Mouse (Mus musculus): ENCODE results near the gene Gdf11.
A peak's percentile ranks its signal among the peaks of the same experiment; 100 is the strongest.

Gdf11 gene

DNA sequence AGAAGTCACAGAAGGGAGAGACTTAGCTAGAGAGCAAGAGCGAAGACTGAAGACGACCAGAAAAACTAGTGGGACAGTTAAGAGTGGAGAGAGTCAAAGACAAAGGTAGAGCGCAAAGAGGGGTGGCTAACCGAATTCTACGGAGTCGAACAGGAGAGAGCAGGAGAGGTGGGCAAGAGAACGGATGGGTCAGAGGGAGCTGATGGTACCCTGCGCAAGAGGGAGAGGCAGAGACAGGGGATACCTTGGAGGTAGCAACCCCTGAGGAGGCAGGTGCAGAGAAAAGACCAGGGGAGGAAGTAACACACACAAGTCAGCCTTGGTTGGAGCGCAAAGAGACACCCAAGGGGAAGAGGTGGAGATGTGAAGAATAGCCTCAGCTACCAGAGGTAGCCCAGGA, 728 bp upstream of the Gdf11 start:
- no peak for DNase-seq

DNA sequence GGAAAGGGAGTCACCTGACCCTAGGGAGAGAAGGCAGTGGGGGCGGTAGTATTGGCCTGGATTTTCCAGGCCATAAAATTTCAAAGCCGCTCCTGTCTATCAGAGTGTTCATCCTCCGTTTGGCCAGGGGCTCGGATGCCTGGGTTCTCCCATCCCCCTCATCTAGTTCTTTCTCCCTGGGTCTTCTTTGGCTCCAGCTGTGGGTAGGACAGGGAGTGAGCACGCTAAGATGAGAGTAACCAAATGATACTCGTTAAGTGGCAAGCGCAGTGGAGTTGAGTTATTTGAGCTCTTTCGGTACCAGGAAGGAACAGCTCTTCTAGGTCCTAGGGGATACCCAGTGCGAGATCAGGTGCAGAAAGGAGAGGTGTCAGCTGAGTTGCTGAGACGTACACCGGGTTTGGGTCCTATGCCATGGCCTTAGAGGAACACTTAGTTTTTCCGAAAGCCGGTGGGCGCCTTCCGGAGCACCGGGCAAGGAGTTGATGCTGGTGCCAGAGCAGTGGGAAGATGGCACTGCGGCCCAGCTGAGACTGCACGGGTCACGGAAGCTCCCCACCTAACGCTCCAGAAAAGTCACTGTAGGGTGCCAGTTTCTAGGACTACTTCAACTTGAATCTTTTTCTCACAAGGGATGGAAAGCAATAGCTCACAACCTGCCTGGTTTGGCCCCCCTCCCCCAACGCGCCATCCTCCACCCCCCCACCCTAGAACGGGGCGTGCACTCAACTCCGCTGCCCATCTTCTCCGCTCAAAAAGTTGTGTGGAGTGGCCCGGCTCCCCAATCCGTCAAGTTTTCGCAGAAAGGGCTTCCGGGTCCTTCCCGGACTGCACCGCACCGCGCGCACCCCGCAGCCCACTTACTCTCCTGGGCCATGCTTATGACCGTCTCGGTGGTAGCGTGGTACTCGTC, 879 bp downstream of the Gdf11 start:
- peak in 1 of 2 experiments; percentile 37 for DNase-seq

DNA sequence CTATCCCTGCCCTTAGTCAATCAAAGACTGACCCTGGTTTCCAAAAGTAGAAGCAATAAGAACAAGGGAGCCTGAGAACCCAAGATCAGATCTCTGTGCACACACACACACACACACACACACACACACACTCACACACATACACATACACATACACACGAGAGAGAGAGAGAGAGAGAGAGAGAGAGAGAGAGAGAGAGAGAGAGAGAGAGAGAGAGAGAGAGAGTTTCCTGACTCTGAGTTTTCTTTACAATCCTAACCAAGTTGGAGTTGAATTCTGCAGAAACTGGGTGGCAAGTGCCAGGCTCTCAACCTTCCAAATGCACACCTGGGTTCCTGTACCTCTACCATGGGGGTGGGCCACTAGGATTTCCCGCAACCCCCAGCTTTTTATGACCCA, 1.7 kb downstream of the Gdf11 start:
- DNase-seq = no peak

DNA sequence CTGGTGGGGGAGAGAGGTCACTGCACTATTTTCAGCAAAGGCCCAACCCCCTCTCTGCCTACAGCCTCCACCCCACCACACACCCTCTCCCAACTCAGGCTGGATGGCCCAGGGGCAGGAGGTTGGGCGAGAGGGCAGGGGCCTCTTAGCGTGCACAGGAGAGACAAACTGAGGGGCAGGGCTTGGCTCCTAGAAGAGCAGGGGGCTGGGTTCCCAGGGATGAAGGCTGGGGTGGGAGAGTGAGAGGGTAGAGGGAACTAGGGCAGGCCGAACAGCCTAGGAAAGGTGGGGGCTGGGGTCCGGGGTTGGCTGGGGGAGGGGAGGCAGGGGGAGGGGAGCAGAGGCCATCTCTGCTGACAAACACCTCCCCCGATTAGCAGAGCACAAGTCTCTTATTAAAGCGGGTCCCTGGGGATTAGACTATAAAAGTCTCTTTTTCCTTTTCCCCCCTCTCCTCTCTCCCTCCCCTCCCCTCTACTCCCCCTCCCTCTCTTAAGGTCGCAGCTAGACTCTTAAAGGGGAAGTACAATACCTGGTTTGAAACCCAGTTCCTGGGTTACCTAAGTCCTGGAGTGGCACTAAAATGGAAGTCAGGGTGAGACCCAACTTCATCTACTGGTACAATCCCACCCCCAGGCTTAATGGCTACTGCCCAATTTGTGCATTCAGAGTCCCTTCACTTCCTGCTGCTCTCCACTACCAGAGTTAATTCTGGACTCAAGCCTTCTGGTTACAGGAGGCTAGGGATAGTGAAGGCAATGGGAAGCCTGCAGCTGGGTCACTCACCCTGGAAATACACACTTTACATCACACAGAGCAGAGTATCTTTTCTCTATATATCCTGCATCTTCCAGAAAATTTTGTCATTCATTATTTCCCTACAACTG, 2.3 kb downstream of the Gdf11 start:
- no peak for DNase-seq

DNA sequence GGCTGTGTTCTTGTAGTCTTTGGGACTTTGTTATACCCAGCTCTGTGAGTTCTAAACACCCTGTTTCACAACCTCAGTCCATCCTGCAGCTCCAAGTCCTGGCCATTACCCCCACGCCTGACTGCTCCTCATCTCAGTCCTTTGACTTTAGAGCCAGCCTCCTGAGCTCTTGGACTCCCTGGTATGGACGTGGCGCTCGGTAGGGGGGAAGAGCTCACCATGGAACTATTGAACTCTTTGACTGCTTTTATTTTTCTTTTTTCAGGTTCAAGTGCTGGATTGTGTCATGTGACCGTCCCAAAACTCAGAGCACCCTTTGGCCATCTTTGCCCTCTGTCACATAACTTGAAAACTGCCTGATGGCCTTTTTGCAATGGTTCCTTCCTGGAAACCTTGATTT, 9.5 kb downstream of the Gdf11 start:
- no peak for DNase-seq

DNA sequence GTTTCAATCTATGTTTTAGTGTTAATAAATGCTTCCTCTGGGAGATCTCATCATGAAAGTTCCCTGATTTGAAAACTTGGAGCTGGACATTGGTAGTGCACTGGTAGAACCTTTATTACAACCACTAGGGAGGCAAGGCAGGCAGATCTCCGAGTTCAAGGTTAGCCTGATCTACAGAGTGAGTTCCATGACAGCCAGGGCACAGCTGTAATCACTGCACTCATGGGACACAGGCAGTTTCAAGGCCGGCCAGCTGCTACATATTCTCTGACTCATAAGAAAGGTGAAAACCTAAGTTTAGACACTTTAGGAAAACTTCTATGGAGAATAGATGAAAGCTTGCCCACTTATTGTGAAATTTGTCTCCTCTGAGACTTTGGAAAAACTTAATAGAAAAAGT, 12.7 kb downstream of the Gdf11 start:
- no peak for DNase-seq

DNA sequence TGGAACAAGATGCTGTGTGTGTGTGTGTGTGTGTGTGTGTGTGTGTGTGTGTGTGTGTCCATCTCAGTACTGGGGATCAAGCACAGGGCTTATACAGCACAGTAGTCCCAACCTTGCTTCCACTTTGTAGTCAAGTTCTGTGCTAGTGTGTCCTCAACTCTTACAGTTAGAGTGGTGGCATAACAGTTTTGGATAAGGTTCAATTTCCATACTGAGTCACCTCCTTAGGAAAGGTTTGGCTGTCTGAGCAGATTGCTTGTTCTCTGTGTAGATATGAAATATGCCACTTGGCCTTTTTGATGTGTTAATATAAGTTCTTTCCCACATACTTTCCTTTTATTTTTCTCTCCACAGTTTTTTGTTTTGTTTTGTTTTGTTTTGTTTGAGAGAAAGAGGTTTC, 13.2 kb downstream of the Gdf11 start:
- no peak for DNase-seq

DNA sequence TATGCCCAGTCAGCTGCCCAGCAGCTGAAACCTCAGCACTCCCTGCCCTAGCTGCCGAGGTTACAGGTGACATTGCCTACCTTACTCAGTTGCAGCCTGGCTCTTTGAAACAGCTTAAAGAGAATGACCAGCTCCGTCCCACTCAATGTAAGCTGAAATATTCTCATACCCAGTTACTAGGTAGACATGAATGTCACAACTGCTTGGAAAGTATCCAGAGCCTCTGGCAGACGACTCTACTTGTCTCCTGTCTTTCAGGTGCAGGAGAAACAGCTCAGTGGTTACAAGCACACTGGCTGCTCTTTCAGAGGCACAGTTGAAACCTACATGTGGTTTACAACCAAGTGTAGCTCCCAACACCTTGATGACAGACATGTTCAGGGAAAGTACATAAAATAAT, 21.2 kb downstream of the Gdf11 start:
- no peak for DNase-seq

DNA sequence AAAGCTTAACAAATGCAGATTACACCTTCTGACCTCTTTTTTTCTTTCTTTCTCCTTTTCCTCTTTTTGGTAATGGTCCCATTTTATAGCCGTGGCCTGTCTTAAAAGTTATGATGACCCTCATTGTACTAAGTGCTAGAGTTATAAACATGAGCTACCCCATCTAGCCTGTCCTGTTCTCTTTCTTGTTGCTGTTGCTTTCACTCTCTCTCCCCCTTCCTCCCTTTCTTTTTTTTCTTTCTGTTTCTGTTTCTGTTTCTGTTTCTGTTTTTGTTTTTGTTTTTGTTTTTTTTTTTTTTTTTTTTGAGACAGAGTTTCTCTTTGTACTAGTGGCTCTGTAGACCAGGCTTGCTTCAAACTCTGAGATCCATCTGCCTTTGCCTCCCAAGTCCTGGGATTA, 25.0 kb downstream of the Gdf11 start:
- no peak for DNase-seq

DNA sequence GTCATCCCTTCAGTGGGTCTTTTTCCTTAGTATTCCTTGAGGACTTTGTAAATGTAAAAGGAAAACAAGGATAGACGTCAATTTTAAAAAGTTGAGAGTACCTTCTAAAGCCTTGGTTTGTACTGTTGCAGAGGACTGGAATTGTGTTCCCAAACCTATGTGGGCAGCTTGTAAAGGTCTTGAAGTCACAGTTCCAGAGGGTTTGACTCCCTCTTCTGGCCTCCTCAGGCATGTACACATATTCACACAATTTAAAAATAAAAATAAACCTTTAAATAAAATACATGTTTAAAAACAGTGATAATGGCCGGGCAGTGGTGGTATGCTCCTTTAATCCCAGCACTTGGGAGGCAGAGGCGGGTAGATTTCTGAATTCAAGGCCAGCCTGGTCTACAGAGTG, 25.5 kb downstream of the Gdf11 start:
- DNase-seq = no peak

DNA sequence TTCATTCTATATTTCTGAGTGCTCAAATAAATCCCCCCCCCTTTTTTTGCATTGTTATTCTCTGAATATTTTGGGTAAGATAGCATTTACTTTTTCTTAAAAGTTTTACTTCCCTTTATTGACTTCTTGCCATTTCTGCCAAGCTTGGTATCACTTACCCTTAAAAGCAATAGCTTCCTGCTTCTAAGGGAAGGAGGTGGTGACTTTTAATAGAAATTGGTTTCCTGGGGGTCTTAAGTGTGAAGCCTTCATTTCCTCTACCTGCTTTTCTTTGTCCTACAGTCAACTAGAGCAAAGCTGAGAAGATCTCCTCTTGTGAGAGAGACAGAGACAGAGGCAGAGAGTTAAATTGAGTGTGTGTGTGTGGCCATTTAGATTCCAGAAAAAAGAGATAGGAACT, 30.3 kb downstream of the Gdf11 start:
- DNase-seq = no peak

DNA sequence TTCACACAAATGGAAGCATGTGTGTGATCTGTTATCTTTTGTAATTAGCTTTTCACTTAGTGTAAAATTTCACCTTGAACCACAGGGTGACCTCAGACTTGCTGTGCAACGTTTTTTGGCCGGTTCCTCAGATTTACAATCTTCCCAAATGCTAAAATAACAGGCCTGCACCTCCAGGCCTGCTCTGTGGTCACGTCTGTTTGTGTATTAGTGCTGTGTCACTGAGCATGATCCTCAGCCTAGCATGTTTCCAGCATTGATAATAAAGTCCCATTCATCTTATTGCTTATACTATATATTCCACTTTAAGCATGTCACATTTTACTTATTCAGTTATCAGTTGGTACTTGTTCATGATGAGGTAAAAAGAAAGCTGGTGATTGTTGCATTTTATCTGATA, 41.2 kb downstream of the Gdf11 start:
- DNase-seq = no peak

DNA sequence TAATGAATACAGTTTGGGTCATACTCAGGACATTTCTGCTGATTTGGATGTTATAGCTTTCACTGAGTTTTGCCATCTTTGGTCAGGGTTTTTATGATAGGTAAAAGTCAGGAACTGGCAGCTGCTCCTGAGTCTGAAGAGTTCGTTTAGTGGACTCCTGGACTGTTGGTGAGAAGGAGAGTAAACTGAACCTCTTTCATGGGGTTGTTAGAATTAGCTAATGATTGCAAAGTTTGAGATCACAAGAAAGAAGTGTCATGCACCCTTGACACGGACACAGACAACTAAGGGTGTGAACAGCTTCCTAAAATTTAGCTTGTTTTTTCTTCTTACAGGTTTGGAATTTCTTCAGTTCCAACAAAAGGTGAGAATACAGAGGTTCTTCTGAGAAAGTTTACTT, 43.1 kb downstream of the Gdf11 start:
- DNase-seq = no peak

DNA sequence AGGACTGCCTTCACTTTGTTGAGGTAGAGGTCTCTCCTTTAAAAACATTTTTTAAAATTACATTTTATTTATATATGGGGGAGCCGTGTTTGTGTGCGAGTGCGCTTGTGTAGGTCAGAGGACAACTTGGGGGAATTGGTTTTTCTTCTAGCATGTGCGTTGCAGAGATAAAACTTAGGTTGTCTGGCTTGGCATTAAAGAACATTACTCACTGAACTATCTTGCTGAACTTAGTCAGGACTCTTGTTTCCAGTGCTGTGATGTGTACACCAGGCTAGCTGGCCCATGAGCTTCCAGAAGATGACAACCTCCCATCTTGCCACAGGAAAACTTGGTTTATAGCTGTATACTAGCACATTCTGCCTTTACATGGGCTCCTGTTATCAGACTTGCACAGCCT, 44.9 kb downstream of the Gdf11 start:
- DNase-seq = no peak

DNA sequence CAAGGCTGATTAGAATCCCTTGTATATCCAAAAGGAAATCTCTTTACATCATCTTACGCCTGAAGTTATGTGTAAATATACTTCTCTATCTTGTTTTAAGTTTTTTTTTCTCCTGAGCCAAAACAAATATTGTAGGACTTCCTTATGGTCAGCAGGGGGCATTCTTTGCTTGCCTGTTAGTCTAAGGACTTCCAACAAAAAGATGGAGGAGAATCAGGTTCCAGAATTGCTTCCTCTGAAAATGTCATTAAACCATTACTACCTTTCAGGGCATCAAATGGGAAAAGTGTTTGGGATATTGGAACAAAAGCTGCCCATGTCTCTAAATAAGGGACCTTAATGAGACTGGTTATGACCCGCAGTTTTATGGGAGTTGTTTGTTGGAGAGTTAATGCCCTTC, 46.0 kb downstream of the Gdf11 start:
- no peak for DNase-seq

DNA sequence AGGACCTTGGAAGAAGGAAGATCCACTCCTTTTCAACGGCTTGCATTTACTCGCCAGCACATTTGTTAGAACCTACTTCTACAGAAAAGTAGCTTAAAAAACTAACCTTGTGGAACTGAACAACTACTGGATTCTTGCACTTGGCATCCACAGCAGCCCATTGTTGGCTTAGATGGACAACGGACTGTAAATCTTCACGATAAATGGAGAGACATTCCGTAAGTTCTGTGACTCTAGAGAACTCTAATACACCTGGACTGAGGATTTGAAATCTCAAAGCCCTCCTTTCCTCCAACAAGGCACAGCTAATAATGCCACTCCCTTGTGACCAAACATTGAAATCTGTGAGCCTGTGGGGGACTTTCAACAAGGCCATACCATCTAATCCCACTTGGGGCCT, 48.3 kb downstream of the Gdf11 start:
- no peak for DNase-seq

DNA sequence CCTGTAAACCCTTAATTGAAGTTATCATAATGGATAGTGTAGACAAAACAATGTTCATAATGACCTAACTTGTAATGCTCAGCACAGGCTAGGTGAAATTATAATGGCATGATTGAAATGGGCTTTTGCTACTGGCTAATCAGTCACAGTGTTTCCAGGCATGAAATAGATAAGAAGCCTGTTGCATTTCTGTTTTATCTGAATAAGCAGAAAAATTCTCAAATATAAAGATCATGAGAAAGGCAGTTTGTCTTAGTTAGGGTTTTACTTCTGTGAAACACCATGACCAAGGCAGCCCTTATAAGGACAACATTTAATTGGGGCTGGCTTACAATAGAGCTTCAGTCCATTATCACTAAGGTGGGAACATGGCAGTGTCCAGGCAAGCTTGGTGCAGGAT, 50.9 kb downstream of the Gdf11 start:
- DNase-seq = no peak

DNA sequence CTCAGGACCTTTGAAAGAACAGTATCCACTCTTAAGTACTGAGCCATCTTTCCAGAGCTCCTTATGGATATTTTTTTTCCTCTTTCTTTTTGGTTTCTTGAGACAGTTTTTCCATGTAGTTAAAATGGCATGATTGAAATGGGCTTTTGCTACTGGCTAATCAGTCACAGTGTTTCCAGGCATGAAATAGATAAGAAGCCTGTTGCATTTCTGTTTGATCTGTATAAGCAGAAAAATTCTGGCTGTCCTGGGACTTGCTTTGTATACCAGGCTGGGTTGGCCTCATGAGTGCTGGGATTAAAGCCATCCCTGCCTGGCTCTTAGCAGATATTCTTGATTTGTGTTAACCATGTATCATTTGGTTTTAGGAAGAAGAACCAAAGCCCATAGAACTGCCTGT, 52.1 kb downstream of the Gdf11 start:
- no peak for DNase-seq

DNA sequence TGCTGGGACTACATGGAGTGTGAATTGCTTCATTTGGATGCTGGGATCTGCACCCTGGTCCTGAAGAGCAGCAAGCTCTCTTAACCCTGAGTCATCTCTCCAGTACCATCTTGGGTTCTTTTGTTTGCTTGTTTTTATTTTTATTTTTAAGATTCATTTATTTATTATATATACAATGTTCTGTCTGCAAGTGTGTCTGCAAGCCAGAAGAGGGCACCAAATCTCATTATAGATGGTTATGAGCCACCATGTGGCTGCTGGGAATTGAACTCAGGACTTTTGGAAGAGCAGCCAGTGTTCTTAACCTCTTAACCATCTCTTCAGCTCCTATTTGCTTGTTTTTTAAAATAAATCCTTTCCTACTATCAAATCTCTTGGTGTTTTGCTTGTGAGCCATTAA, 54.1 kb downstream of the Gdf11 start:
- DNase-seq = no peak

All from spleen, adult 18-20 months (tissue).